Mouse (Mus musculus) hindbrain, embryonic 16.5 days (tissue): ENCODE measurements around the gene Sept4. TPM values are rescaled to one million over a fixed set of nuclear protein-coding genes. Genes with fewer than 3 reads are reported as not detected.

ENCODE experiments used
- ATAC-seq: fragments of 200-750 bp; cut with Nextera tagmentation; 2 replicates; pipeline ENCODE4 v1.8.0; 2017; ENCODE audit warnings: moderate TSS enrichment, moderate library complexity
- H3K27ac ChIP-seq: fragments of 300-500 bp; sonication (generic); 2 replicates; pipeline ENCODE4 v1.5.1; 2014; ENCODE audit warnings: low read depth, mild to moderate bottlenecking, control low read depth, low read length, moderate library complexity
- H3K27me3 ChIP-seq: fragments of 300-500 bp; sonication (generic); replicated peaks from 2 replicates; pipeline ENCODE4 v1.6.1; 2014; ENCODE audit warnings: low read length; ENCODE audit not compliant: control insufficient read depth, insufficient read depth
- H3K36me3 ChIP-seq: fragments of 300-500 bp; sonication (generic); 2 replicates; pipeline ENCODE4 v1.6.1; 2014; ENCODE audit warnings: mild to moderate bottlenecking, low read length, moderate library complexity, mixed read lengths; ENCODE audit not compliant: control insufficient read depth, insufficient read depth
- H3K4me1 ChIP-seq: fragments of 300-500 bp; sonication (generic); 2 replicates; pipeline ENCODE4 v1.6.1; 2014; ENCODE audit warnings: low read depth, low read length; ENCODE audit not compliant: control insufficient read depth, insufficient read depth
- H3K4me2 ChIP-seq: fragments of 300-500 bp; sonication (generic); 2 replicates; pipeline ENCODE4 v1.6.1; 2014; ENCODE audit warnings: mild to moderate bottlenecking, low read length, control low read depth, moderate library complexity
- H3K4me3 ChIP-seq: fragments of 300-500 bp; sonication (generic); 2 replicates; pipeline ENCODE4 v1.5.1; 2014; ENCODE audit warnings: mild to moderate bottlenecking, low read length, control low read depth, moderate library complexity
- H3K9ac ChIP-seq: fragments of 300-500 bp; sonication (generic); 2 replicates; pipeline ENCODE4 v1.6.1; 2014; ENCODE audit warnings: low read depth, mild to moderate bottlenecking, control low read depth, low read length, moderate library complexity
- H3K9me3 ChIP-seq: fragments of 300-500 bp; sonication (generic); 2 replicates; pipeline ENCODE4 v1.6.1; 2014; ENCODE audit warnings: mild to moderate bottlenecking, low read length, moderate library complexity; ENCODE audit not compliant: control insufficient read depth
- WGBS: fragments of 180-500 bp; shearing (Covaris S2); extraction: QIAGEN DNeasy Blood & Tissue Kit; methylation state at CpG from one replicate; pipeline ENCODE4 v1.1.7; 2014; 5-methylcytosine and 5-hydroxymethylcytosine counted together
- polyA plus RNA-seq: library from polyadenylated mRNA; unstranded; fragments of >200 nt; fragmentation: Nextera tagmentation; extraction: Ambion mirVana; gene quantifications from 2 replicates; pipeline ENCODE4 v1.2.1, GENCODE M21; 2015

Sept4 gene
- polyA plus RNA-seq, 1 experiment from 2014 or later, result 47.7 TPM

- H3K4me1 ChIP-seq, result peaks cover 3% of the 10 kb centered on the region
- H3K9me3 ChIP-seq, result no peaks in the 10 kb centered on the region
- no peak overlapping the region for H3K9ac ChIP-seq
- 78% methylated on average over 4 of the region's 4 CpGs for WGBS
- H3K36me3 ChIP-seq, result no peaks in the 10 kb centered on the region
- H3K27ac ChIP-seq, result no peak overlapping the region
- H3K27me3 ChIP-seq, result no peaks in the 10 kb centered on the region
- no peak overlapping the region for H3K4me2 ChIP-seq
- ATAC-seq, result no peak
- no peak overlapping the region for H3K4me3 ChIP-seq
These were observed 15.4 kb upstream of the Sept4 start for GRCm38 (mm10) chr11:87553342-87553741.

GRCm38 (mm10) chr11:87554386-87554785, 14.3 kb upstream of the Sept4 start:
- Histone ChIP-seq H3K27me3 (no peaks in the 10 kb centered on the region), H3K9me3 (no peaks in the 10 kb centered on the region), H3K4me2 (no peak overlapping the region), H3K4me3 (no peak overlapping the region), H3K9ac (no peak overlapping the region), H3K27ac (no peak overlapping the region; the same call in 1 of the 2 replicates), H3K4me1 (peaks cover 3% of the 10 kb centered on the region), H3K36me3 (no peaks in the 10 kb centered on the region)
- ATAC-seq, result no peak
- 43% methylated on average over 5 of the region's 5 CpGs for WGBS

DNA sequence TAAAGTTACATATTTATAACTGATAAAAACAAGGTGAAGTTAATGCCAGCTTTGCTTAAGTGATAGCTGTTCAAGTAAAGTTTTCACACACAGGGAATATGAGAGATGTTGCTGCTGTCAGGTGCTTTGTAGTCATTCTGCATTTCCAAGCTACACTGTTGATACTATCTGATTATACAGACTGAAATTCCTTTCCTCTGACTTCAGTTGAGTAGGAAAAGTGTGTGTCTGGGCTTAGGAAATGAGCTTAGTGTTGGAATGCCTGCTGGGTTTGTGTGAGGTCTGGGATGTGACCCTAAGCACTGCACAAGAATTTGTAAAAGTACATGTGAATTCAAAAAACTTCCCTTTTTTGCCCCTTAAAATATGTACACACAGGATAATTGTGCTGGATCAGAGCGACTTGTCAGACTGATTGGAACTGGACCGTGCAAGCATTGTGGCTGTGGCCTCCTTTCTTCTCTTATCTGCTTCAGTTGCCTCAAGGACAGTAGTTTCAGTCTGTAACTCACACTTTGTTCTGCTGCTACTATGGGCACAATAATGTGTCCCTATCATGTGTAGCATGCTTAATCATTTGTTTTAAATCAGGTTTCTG, 13.5 kb upstream of the Sept4 start:
- no peaks in the 10 kb centered on the region for H3K36me3 ChIP-seq
- 48% methylated on average over 2 of the region's 2 CpGs for WGBS
- H3K4me2 ChIP-seq, result no peak overlapping the region
- no peak overlapping the region for H3K9ac ChIP-seq
- no peak overlapping the region for H3K27ac ChIP-seq
- no peaks in the 10 kb centered on the region for H3K27me3 ChIP-seq
- ATAC-seq, result no peak
- H3K4me1 ChIP-seq, result peaks cover 3% of the 10 kb centered on the region
- H3K9me3 ChIP-seq, result no peaks in the 10 kb centered on the region
- no peak overlapping the region for H3K4me3 ChIP-seq

DNA sequence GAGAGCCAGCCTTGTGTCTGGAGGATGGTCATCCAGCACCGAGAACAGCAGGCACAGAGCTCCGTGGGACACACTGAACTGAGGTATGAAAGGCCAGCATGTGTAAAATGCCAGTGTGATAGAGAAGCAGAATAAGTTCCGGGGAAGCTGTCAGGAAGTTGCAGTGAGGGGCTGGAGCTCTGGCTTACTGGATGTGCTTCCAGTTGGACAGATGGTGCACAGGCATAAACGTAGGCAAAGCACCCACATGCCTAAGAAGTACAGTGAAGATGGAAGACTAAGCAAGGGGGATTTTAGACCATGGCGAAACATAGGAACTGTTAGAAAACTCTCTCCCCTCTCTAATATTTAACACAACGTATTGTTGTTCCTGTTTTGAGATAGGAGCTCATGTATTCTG, 7.5 kb upstream of the Sept4 start:
- Histone ChIP-seq H3K4me1 (no peaks in the 10 kb centered on the region), H3K9me3 (no peaks in the 10 kb centered on the region), H3K4me2 (no peak overlapping the region), H3K36me3 (no peaks in the 10 kb centered on the region), H3K27me3 (no peaks in the 10 kb centered on the region), H3K27ac (no peak overlapping the region), H3K4me3 (no peak overlapping the region), H3K9ac (no peak overlapping the region)
- 85% methylated on average over 6 of the region's 6 CpGs for WGBS
- ATAC-seq, result no peak

- no peaks in the 10 kb centered on the region for H3K36me3 ChIP-seq
- H3K4me2 ChIP-seq, result no peak within 1 kb of the TSS
- no peaks in the 10 kb centered on the region for H3K9me3 ChIP-seq
- ATAC-seq, result no peak
- WGBS, result 92% methylated on average over 3 of the region's 3 CpGs
- H3K27ac ChIP-seq, result no peak within 1 kb of the TSS
- H3K27me3 ChIP-seq, result no peaks in the 10 kb centered on the region
- H3K9ac ChIP-seq, result no peak within 1 kb of the TSS
- H3K4me1 ChIP-seq, result no peaks in the 10 kb centered on the region
- no peak within 1 kb of the TSS for H3K4me3 ChIP-seq
These were observed 2.2 kb upstream of the Sept4 start, which contains the start of gene Gm11492 for GRCm38 (mm10) chr11:87566501-87566900. TSS of gene Gm11492 (plus strand) at chr11:87566653.

DNA sequence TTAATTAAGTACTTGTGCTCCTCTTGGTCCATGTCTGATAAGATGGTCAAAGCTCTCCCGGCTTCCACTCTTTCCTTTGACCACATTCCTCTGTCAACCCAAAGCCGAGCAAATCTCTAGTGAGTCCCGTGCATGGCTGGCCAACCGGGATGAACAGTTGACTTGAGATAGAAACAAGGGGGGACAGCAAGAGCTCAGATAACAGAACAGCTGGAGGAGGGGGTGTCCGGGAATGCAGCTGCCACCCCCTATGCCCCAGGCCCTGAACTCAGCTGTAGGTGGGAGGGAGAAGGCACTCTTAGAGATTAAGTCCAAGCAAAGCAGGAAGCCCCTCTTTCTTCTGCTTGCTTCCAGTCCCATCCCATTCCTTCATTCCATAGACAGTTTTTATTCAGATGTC, 2.0 kb downstream of the Sept4 start:
- Histone ChIP-seq H3K4me2 (no peak overlapping the region), H3K27me3 (no peaks in the 10 kb centered on the region), H3K4me1 (no peaks in the 10 kb centered on the region), H3K36me3 (no peaks in the 10 kb centered on the region), H3K9me3 (no peaks in the 10 kb centered on the region), H3K9ac (no peak overlapping the region), H3K4me3 (no peak overlapping the region), H3K27ac (no peak overlapping the region)
- ATAC-seq, result no peak
- 65% methylated on average over 5 of the region's 5 CpGs for WGBS

- H3K4me2 ChIP-seq, result no peak overlapping the region
- H3K27ac ChIP-seq, result no peak overlapping the region
- H3K9ac ChIP-seq, result no peak overlapping the region
- no peaks in the 10 kb centered on the region for H3K9me3 ChIP-seq
- H3K36me3 ChIP-seq, result no peaks in the 10 kb centered on the region
- H3K4me3 ChIP-seq, result no peak overlapping the region
- WGBS, result 83% methylated on average over 1 of the region's 1 CpGs
- no peaks in the 10 kb centered on the region for H3K27me3 ChIP-seq
- ATAC-seq, result no peak
- H3K4me1 ChIP-seq, result no peaks in the 10 kb centered on the region
These were observed 2.8 kb downstream of the Sept4 start for GRCm38 (mm10) chr11:87571361-87571950.

GRCm38 (mm10) chr11:87573751-87574150, 5.0 kb downstream of the Sept4 start:
- no peak overlapping the region for H3K4me3 ChIP-seq
- no peaks in the 10 kb centered on the region for H3K9me3 ChIP-seq
- H3K27ac ChIP-seq, result no peak overlapping the region
- ATAC-seq, result no peak
- H3K36me3 ChIP-seq, result no peaks in the 10 kb centered on the region
- 75% methylated on average over 7 of the region's 7 CpGs for WGBS
- H3K4me2 ChIP-seq, result no peak overlapping the region
- no peak overlapping the region for H3K9ac ChIP-seq
- no peaks in the 10 kb centered on the region for H3K27me3 ChIP-seq
- H3K4me1 ChIP-seq, result peaks cover 6% of the 10 kb centered on the region

- 69% methylated on average over 21 of the region's 21 CpGs for WGBS
- no peak for ATAC-seq
These were observed 5.9 kb downstream of the Sept4 start for GRCm38 (mm10) chr11:87574520-87575180.

More at GRCm38 (mm10) chr11:87574520-87575180, 5.9 kb downstream of the Sept4 start:
- Histone ChIP-seq H3K27me3 (no peaks in the 10 kb centered on the region), H3K4me2 (no peak overlapping the region), H3K9ac (no peak overlapping the region), H3K27ac (no peak overlapping the region), H3K9me3 (no peaks in the 10 kb centered on the region), H3K4me3 (no peak overlapping the region), H3K4me1 (peaks cover 11% of the 10 kb centered on the region), H3K36me3 (no peaks in the 10 kb centered on the region)
